Mouse (Mus musculus) spleen, adult 2 months (tissue): Measurements from ENCODE around the gene Auts2.

Experiments
- CTCF ChIP-seq: fragments of 200-500 bp; IDR thresholded peaks from 2 replicates; pipeline ENCODE4 v1.5.1; 2011; ENCODE audit warnings: mild to moderate bottlenecking, inconsistent platforms; ENCODE audit not compliant: insufficient read depth, insufficient read length, insufficient replicate concordance; ENCODE audit errors: extremely low read depth
- POLR2A ChIP-seq: fragments of 200-500 bp; IDR thresholded peaks from 2 replicates; pipeline ENCODE4 v1.6.1; 2011; ENCODE audit warnings: low read depth, low read length, inconsistent platforms

DNA sequence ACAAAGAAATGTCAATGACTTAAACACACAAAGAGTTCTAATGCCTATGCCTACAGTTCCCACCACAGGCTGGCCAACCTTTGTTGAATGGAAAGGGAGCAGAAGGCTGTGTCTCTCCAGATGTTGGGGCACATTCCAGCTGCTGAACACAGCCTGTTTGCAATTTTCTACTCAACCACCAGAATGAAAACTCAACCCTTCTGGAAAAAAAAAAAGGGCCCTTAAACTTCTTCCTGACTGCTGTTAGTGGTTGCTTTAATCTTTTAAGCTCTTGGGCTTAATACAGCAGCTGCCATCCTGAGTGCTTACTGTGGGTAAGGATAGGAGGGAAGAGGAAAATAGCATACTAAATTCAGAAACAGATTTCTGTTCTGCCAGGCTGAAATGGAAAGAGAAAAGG, 333.4 kb downstream of the Auts2 start:
- no peak for TF ChIP-seq CTCF
- TF ChIP-seq POLR2A = no peak
